Mouse (Mus musculus): ENCODE data around the gene Cdk14. TPM values are rescaled to one million over a fixed set of nuclear protein-coding genes. Genes with fewer than 3 reads are reported as not detected.

Gene Cdk14
- polyA plus RNA-seq, 1 experiment from 2014 or later, result 44.1 TPM

GRCm38 (mm10) chr5:4757902-4758301, 662.2 kb downstream of the Cdk14 start, which contains the start of gene Fzd1:
Gene Fzd1 (minus strand): TSS chr5:4758035.
- Histone ChIP-seq H3K4me1 (replicated peaks) (peaks cover 28% of the 10 kb centered on the region), H3K4me2 (peak within 1 kb of the TSS; percentile 89), H3K4me3 (peak within 1 kb of the TSS; percentile 66), H3K27me3 (no peaks in the 10 kb centered on the region), H3K27ac (replicated peaks) (peak within 1 kb of the TSS; percentile 85), H3K9me3 (no peaks in the 10 kb centered on the region), H3K9ac (peak within 1 kb of the TSS; percentile 63), H3K36me3 (no peaks in the 10 kb centered on the region)
- peak; percentile 95 for ATAC-seq (ENCODE audit: low FRiP score, low read depth)
- under 1% methylated on average over 24 of the region's 33 CpGs for WGBS

DNA sequence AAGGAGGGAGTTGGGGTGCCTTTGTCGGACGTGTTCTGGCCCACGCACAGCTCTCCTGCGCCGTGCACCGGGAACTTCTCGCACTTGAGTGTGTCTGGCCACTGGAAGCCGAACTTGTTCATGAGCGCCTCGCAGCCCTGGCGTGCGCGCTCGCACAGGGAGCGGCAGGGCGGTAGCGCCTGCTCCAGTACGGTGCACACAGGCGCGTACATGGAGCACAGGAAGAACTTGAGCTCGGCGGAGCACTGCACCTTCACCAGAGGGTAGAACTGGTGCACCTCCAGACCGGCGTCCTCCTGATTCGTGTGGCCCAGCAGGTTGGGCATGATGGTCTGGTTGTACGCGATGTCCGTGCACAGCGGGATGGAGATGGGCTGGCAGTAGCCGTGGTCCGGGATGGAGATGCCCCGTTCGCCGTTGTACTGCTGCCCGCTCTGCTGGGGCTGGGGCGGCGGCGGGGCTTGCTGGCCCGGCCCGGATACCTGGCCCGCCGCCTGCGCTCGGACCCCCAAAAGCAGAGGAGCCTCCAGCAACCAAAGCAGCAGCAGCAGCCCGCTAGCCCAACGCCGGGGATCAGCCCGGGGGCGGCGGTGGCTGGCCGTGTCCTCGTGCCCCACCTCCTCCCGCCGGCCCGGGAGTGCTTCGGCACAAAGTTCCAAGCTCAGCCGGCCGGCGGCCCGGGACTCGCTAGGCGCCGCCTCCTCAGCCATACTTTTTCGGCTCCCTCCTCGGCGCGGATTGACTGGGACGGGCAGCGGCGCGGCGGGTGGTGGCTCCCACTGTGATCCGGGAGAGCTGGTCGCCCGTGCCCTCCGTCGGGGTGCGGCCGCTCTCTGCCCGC, 663.0 kb downstream of the Cdk14 start:
- peaks cover 28% of the 10 kb centered on the region for H3K4me1 ChIP-seq (replicated peaks)
- peak overlapping the region; percentile 89 for H3K4me2 ChIP-seq
- ATAC-seq (ENCODE audit: low FRiP score, low read depth), result peak; percentile 29
- no peaks in the 10 kb centered on the region for H3K27me3 ChIP-seq
- H3K9ac ChIP-seq, result peak overlapping the region; percentile 63
- H3K9me3 ChIP-seq, result no peaks in the 10 kb centered on the region
- peak overlapping the region; percentile 66 for H3K4me3 ChIP-seq
- H3K36me3 ChIP-seq, result no peaks in the 10 kb centered on the region
- peak overlapping the region; percentile 85 for H3K27ac ChIP-seq (replicated peaks)
- under 1% methylated on average over 80 of the region's 80 CpGs for WGBS

DNA sequence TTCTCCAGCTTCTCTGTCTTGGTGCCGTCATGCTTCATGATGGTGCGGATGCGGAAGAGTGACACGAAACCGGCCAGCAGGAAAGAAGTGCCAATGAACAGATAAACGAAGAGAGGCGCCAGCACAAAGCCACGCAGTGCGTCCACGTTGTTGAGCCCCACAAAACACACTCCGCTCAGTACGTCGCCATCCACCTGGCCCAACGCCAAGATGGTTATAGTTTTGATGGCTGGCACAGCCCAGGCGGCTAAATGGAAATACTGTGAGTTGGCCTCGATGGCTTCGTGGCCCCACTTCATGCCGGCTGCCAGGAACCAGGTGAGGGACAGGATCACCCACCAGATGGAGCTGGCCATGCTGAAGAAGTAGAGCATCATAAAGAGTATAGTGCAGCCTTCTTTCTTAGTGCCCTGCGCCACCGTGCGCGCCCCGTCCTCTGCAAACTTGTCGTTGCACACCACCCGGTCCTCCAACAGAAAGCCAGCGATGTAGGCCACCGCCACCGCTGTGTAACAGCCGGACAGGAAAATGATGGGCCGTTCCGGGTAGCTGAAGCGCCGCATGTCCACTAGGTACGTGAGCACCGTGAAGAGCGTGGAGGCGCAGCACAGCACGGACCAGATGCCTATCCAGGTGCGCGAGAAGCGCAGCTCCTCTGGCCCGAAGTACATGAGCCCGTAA, 664.0 kb downstream of the Cdk14 start:
- no peaks in the 10 kb centered on the region for H3K9me3 ChIP-seq
- peak overlapping the region; percentile 63 for H3K9ac ChIP-seq
- WGBS, result 3% methylated on average over 43 of the region's 43 CpGs
- no peaks in the 10 kb centered on the region for H3K36me3 ChIP-seq
- ATAC-seq (ENCODE audit: low FRiP score, low read depth), result peak; percentile 32; the same call in 1 of the 2 replicates
- H3K4me3 ChIP-seq, result peak overlapping the region; percentile 66
- H3K4me2 ChIP-seq, result peak overlapping the region; percentile 89
- H3K27me3 ChIP-seq, result no peaks in the 10 kb centered on the region
- H3K27ac ChIP-seq (replicated peaks), result peak overlapping the region; percentile 85
- H3K4me1 ChIP-seq (replicated peaks), result peaks cover 28% of the 10 kb centered on the region

- WGBS, result 30% methylated on average over 11 of the region's 11 CpGs
- peak overlapping the region; percentile 38; the same call in 1 of the 2 replicates for H3K9ac ChIP-seq
- no peaks in the 10 kb centered on the region for H3K27me3 ChIP-seq
- no peak for ATAC-seq (ENCODE audit: low FRiP score, low read depth)
- peaks cover 28% of the 10 kb centered on the region for H3K4me1 ChIP-seq (replicated peaks)
- H3K27ac ChIP-seq (replicated peaks), result no peak overlapping the region
- peak overlapping the region; percentile 66 for H3K4me3 ChIP-seq
- no peaks in the 10 kb centered on the region for H3K9me3 ChIP-seq
- H3K4me2 ChIP-seq, result peak overlapping the region; percentile 89
- H3K36me3 ChIP-seq, result no peaks in the 10 kb centered on the region
Observed at GRCm38 (mm10) chr5:4755326-4755725, 664.8 kb downstream of the Cdk14 start.

DNA sequence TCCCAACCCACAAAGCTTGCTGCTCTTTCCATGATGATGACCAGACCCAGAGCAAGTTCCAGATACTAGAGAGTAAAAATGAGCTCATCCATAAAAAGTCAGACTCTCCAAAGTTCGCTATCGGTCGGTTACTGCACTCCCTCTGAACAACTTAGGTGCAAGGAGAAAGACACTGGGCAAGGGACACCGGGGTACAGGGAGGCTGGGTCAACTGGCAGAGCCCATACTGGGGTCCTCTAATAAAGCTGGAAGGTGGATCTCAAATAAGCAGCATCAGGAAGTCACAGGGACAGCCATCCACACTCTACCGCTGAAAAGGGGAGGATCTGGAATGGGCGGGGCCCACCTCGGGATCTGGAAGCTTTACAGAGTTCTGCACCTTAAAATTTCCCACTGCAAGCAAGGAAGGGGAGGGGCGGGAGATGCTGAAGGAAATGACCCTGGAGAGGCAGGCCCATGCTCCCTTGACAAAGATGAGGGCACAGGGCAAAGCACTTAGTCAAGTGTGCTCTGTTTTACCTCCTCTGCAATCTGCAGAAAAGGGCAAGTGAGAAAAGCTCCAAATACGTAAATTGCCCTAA, 665.3 kb downstream of the Cdk14 start:
- H3K9me3 ChIP-seq, result no peaks in the 10 kb centered on the region
- H3K4me1 ChIP-seq (replicated peaks), result peaks cover 28% of the 10 kb centered on the region
- 24% methylated on average over 9 of the region's 9 CpGs for WGBS
- no peaks in the 10 kb centered on the region for H3K36me3 ChIP-seq
- H3K27ac ChIP-seq (replicated peaks), result no peak overlapping the region
- peak overlapping the region; percentile 66 for H3K4me3 ChIP-seq
- no peaks in the 10 kb centered on the region for H3K27me3 ChIP-seq
- ATAC-seq (ENCODE audit: low FRiP score, low read depth), result no peak
- peak overlapping the region; percentile 89 for H3K4me2 ChIP-seq
- H3K9ac ChIP-seq, result peak overlapping the region; percentile 38; the same call in 1 of the 2 replicates

Small RNAs within 50 kb of the gene (microRNA-seq; reads per million reads assigned to microRNA genes)
- gene Gm25037 (not detected), gene Gm44483 (not detected)

Other genes with a start within 250 kb of the Cdk14 start
- not detected in 2 replicates for gene 1700015F17Rik, start 58.8 kb upstream of the Cdk14 start, polyA plus RNA-seq (2015; fragmentation: Nextera tagmentation; extraction: Ambion mirVana)
- gene Cldn12, start 94.6 kb upstream of the Cdk14 start, polyA plus RNA-seq (2015; fragmentation: Nextera tagmentation; extraction: Ambion mirVana), result 16.3 and 18.7 TPM in 2 replicates
- gene Gtpbp10, start 139.2 kb upstream of the Cdk14 start, polyA plus RNA-seq (2015; fragmentation: Nextera tagmentation; extraction: Ambion mirVana), result 17.1 and 18.3 TPM in 2 replicates
- gene Gm8773, start 153.5 kb upstream of the Cdk14 start, polyA plus RNA-seq (2015; fragmentation: Nextera tagmentation; extraction: Ambion mirVana), result 15.2 and 15.6 TPM in 2 replicates
- 9.7 and 12.2 TPM in 2 replicates for gene Cfap69, start 243.9 kb upstream of the Cdk14 start, polyA plus RNA-seq (2015; fragmentation: Nextera tagmentation; extraction: Ambion mirVana)